Mouse (Mus musculus): ENCODE measurements around the gene Rbfox1. TPM values are rescaled to one million over a fixed set of nuclear protein-coding genes. Genes with fewer than 3 reads are reported as not detected.

The Rbfox1 gene
- polyA plus RNA-seq, 1 experiment from 2014 or later, result 0.71 TPM

DNA sequence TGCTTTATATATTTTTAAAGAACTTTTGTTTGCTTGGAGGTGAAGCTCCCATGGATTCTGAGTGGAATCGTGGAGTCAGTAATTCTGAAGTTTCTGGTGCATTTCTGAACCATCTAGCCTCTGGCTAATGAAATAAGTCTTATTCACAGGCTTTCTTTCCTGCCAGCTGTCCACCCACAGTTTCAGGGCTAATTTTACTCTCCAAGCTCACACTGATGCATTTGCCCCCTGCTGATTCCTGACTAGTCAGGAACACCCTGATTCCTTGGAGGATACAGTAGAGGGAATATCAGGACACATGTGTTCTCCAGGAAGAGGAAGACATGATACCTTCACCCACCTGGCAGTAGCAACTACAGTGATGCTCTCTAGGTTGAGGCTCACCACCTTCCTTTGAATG, 763.6 kb downstream of the Rbfox1 start:
- no peaks in the 10 kb centered on the region for H3K9me3 ChIP-seq
- no peak overlapping the region for H3K4me3 ChIP-seq
- DNase-seq (ENCODE audit: extremely low spot score, low spot score), result no peak
- no peaks in the 10 kb centered on the region for H3K4me1 ChIP-seq
- H3K27ac ChIP-seq, result no peak overlapping the region
- WGBS, result 79% methylated on average over 1 of the region's 1 CpGs
- no peaks in the 10 kb centered on the region for H3K36me3 ChIP-seq (replicated peaks)
- H3K27me3 ChIP-seq (ENCODE audit: poor library complexity, severe bottlenecking), result no peaks in the 10 kb centered on the region

DNA sequence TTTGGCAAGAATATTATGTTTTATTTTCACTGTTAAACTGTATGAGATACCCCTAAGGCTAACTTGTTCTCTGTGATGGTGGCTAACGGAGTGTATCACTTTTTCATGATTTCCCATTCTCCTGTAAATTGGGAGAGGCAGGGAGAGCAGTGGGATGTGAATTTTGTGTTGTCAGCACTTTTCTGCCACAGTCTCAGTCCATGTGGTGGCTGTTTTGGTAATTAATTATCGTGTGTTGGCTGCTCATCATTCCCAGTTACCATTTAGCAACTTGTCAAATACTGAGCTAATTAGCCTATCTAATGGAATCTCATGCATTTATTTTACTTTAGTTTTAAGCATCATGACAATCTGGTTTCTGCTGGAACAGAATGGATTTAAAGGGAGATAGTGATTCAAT, 773.4 kb downstream of the Rbfox1 start:
- Histone ChIP-seq H3K4me1 (no peaks in the 10 kb centered on the region), H3K9me3 (peaks cover 13% of the 10 kb centered on the region; the same call in 1 of the 2 replicates), H3K27me3 (ENCODE audit: poor library complexity, severe bottlenecking) (no peaks in the 10 kb centered on the region), H3K27ac (no peak overlapping the region), H3K36me3 (replicated peaks) (no peaks in the 10 kb centered on the region), H3K4me3 (no peak overlapping the region)
- WGBS, result 86% methylated on average over 2 of the region's 2 CpGs
- DNase-seq (ENCODE audit: extremely low spot score, low spot score), result no peak

DNA sequence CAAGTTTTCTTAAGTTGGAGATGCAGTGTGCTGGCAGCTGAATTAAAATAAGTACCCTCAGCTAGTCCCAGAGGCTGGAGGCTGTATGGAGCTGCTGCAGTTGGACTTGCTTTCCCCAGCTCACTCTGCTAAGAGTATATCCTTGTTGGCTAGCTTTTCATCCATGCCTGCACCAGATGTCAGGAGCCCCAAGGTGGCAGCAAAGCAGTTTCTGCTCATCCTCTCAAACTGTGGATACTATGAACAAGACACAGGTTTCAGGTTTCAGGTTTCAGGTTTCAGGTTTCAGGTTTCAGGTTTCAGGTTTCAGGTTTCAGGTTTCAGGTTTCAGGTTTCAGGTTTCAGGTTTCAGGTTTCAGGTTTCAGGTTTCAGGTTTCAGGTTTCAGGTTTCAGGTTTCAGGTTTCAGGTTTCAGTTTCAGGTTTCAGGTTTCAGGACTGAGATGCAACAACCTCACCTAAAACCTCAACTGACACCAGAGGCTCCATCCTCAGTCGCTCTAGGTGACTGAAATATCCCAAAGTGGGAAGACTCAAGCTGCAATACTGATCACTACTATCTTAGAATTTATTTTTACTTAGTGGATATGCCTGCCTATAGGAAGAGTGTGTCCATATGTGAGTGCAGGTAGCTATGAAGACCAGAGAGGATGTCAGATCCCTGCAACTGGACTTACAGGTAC, 801.1 kb downstream of the Rbfox1 start:
- Histone ChIP-seq H3K27me3 (ENCODE audit: poor library complexity, severe bottlenecking) (no peaks in the 10 kb centered on the region), H3K36me3 (replicated peaks) (no peaks in the 10 kb centered on the region), H3K27ac (no peak overlapping the region), H3K4me3 (no peak overlapping the region), H3K4me1 (no peaks in the 10 kb centered on the region), H3K9me3 (no peaks in the 10 kb centered on the region)
- 82% methylated on average over 1 of the region's 1 CpGs for WGBS
- DNase-seq (ENCODE audit: extremely low spot score, low spot score), result no peak

DNA sequence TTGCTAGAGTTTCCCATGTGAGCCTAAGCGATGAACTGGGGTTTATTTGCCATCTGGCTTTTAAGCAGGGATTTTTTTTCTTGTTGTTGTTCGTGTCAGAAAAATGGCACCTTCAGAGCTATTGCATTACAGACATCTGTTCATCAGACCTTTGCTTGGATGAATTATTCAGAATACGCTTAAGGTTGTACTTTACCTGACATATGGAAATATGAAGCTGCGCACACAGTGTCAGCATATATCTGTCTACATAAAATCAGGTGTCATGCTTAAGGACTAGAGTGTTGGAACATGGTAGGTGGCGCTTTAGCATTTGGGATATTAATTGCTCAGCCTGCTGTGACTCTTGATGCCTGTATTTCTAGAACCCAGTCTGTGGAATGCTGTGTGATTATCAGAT, 819.7 kb downstream of the Rbfox1 start:
- H3K9me3 ChIP-seq, result no peaks in the 10 kb centered on the region

DNA sequence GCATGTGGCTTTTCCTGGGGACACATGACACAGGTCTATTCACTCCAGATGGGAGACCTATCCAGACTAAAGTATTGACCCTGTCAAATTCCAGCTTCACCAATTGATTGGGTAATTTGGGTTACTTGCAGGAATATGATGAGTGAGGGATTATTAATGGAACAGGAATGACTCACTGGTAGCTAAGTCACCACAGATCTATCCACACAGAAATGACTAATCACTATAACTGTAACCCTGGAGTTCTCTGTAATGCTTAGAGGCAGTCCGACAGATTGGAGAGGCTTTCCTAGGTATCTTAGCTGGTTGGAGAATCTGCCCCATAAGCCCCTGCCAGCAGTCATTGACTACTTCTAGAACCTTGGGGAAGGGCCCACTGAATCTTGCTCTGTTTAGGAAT, 827.2 kb downstream of the Rbfox1 start:
- 94% methylated on average over 1 of the region's 1 CpGs for WGBS
- H3K27ac ChIP-seq, result no peak overlapping the region
- H3K36me3 ChIP-seq (replicated peaks), result no peaks in the 10 kb centered on the region
- no peaks in the 10 kb centered on the region for H3K4me1 ChIP-seq
- no peak for DNase-seq (ENCODE audit: extremely low spot score, low spot score)
- H3K4me3 ChIP-seq, result no peak overlapping the region
- H3K27me3 ChIP-seq (ENCODE audit: poor library complexity, severe bottlenecking), result no peaks in the 10 kb centered on the region
- no peaks in the 10 kb centered on the region for H3K9me3 ChIP-seq

More for the DNA sequence above, 819.7 kb downstream of the Rbfox1 start:
- Histone ChIP-seq H3K27ac (no peak overlapping the region), H3K4me3 (no peak overlapping the region), H3K27me3 (ENCODE audit: poor library complexity, severe bottlenecking) (no peaks in the 10 kb centered on the region), H3K36me3 (replicated peaks) (no peaks in the 10 kb centered on the region), H3K4me1 (no peaks in the 10 kb centered on the region)
- WGBS, result 93% methylated on average over 5 of the region's 5 CpGs
- no peak for DNase-seq (ENCODE audit: extremely low spot score, low spot score)

DNA sequence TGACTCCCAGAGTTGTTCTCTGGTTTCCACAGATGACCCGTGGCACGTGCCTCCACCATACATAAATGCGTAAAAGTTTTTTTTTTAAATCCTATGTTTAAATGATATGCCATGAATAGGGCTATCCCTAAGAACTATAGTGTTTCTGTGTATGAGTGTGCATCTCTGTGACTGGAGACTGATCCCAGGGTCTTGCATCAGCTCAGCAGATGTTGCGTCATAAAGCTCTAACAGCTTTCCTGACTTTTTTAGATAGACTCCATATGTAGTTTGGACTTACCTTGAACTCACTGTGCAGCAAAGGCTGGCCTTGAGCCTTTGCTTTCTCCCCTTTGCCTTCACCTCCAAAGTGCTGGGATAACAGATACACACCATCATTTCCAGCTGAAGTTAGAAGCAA, 830.1 kb downstream of the Rbfox1 start:
- Histone ChIP-seq H3K4me3 (no peak overlapping the region), H3K4me1 (no peaks in the 10 kb centered on the region), H3K9me3 (no peaks in the 10 kb centered on the region), H3K27ac (no peak overlapping the region), H3K27me3 (ENCODE audit: poor library complexity, severe bottlenecking) (no peaks in the 10 kb centered on the region), H3K36me3 (replicated peaks) (no peaks in the 10 kb centered on the region)
- WGBS, result 96% methylated on average over 4 of the region's 4 CpGs
- DNase-seq (ENCODE audit: extremely low spot score, low spot score), result no peak

DNA sequence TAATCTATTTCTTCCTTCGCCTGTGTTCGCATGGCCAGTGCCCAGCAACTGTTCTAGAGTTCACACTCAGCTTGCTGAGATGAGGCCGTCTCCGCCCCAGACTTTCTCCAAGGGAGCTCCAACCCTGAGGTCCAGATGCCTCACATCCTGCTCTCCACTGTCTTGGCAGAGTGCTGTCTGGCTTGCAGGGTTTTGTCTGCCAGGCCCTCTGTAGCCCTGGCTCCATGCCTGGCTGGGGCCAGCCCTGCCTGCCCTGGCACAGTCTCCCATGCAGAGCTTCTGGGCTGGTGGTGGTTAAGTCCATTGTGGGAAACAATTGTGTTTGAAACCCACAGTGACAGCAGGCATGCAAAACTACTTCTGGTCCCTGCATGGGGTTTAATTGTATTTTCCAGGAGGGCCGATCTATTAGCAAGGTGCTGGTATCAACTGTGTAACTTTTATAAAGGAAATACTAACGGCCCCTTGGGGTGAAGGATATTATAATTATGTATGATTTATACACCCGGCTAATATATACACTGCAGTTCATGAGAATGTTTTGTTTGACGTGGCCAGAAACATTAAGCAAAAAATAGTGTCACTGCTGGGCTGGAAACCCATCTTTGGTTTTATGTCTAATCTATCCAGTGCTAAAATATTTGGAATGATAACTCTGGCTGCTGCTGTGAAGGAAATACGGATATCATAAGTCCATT, 831.2 kb downstream of the Rbfox1 start:
- H3K4me3 ChIP-seq, result no peak overlapping the region
- WGBS, result 87% methylated on average over 9 of the region's 9 CpGs

DNA sequence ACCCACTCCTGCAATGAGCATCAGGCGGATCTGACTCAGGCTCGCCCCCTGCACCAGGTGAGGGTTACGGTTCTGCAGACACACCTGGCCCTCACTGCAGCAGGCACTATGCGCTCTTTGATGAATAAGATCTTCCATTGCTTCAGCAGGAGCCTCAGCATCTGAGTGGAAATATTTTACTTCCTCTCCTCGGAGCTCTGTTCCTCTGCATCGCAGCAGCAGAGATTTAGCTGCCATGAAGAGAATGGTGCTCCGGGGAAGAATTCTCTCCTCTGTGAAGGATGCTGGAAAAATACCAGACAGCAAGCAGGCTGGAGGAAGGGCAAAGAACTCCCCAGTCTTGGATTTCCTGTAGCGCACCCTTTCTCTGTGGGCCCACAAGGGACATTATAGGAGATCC, 833.9 kb downstream of the Rbfox1 start:
- H3K9me3 ChIP-seq, result no peaks in the 10 kb centered on the region
- H3K4me1 ChIP-seq, result no peaks in the 10 kb centered on the region
- no peak overlapping the region for H3K27ac ChIP-seq
- WGBS, result 79% methylated on average over 8 of the region's 8 CpGs
- H3K4me3 ChIP-seq, result no peak overlapping the region
- no peaks in the 10 kb centered on the region for H3K27me3 ChIP-seq (ENCODE audit: poor library complexity, severe bottlenecking)
- no peak for DNase-seq (ENCODE audit: extremely low spot score, low spot score)
- H3K36me3 ChIP-seq (replicated peaks), result no peaks in the 10 kb centered on the region

More for the DNA sequence above, 831.2 kb downstream of the Rbfox1 start:
- no peaks in the 10 kb centered on the region for H3K36me3 ChIP-seq (replicated peaks)
- no peaks in the 10 kb centered on the region for H3K9me3 ChIP-seq
- no peaks in the 10 kb centered on the region for H3K4me1 ChIP-seq
- no peak overlapping the region for H3K27ac ChIP-seq
- DNase-seq (ENCODE audit: extremely low spot score, low spot score), result no peak
- no peaks in the 10 kb centered on the region for H3K27me3 ChIP-seq (ENCODE audit: poor library complexity, severe bottlenecking)

DNA sequence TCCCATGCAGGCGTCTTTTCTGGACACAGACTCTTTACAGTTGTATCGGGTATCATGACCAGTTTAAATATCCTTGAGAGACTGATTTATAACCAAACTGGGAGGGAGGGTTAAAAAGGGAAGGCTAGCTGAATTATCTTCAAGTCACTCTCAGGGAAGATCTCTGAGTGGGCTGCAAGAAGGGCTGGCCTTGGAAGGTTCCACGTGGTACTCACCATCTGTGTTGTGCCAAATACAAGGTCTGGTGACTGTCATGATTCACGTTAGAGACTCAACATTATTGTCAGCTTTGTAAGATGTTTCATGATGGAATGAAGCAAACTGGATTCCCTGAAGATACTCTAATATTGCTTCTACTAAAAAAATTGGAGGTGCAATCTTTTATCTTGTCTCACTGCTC, 847.5 kb downstream of the Rbfox1 start:
- H3K27ac ChIP-seq, result no peak overlapping the region
- no peak for DNase-seq (ENCODE audit: extremely low spot score, low spot score)
- no peaks in the 10 kb centered on the region for H3K9me3 ChIP-seq
- H3K4me3 ChIP-seq, result no peak overlapping the region
- H3K27me3 ChIP-seq (ENCODE audit: poor library complexity, severe bottlenecking), result no peaks in the 10 kb centered on the region
- whole genome bisulfite sequencing, result 85% methylated on average over 4 of the region's 4 CpGs
- H3K4me1 ChIP-seq, result no peaks in the 10 kb centered on the region
- no peaks in the 10 kb centered on the region for H3K36me3 ChIP-seq (replicated peaks)

DNA sequence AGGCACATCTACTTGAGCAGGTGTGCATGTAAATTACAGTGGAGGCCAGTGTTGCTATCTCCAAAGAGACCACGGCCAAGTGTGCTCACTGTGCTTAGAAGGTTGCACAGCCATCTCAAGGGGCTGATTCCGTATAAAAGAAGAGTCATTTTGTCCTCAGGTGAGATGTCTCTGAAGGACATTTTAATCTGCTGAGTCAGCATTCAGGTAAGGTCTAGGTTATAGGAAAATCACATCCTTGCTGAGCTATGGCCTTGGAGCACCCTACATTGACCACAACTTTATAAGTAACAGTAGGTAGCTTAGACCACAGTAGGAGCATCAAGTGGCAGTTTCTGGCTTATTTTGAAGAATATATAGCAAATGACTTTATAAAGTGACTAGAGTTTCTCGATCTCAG, 848.3 kb downstream of the Rbfox1 start:
- no peaks in the 10 kb centered on the region for H3K9me3 ChIP-seq
- no peaks in the 10 kb centered on the region for H3K36me3 ChIP-seq (replicated peaks)
- WGBS, result 92% methylated on average over 3 of the region's 3 CpGs
- H3K4me1 ChIP-seq, result no peaks in the 10 kb centered on the region
- DNase-seq (ENCODE audit: extremely low spot score, low spot score), result no peak
- no peaks in the 10 kb centered on the region for H3K27me3 ChIP-seq (ENCODE audit: poor library complexity, severe bottlenecking)
- no peak overlapping the region for H3K27ac ChIP-seq
- H3K4me3 ChIP-seq, result no peak overlapping the region

DNA sequence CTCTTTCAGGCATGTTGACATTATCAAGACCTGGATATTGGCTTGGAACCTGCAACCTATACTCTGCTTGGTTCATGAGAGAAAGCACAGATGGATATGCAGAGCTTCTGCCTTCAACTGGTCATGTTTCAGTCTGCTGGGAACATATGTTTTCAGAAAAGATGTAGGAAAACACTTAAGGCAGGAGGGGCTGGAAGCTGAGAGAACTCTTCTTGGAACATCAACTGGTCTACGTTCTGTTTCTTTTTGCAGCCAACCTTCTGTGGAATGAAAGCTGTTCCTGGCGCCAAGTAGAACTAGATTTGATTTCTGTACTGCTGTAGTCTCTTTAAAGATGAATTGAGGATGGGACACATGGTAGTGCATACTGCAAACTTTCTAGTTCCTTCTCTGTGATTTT, 851.4 kb downstream of the Rbfox1 start:
- 85% methylated on average over 2 of the region's 2 CpGs for WGBS
- no peak for DNase-seq (ENCODE audit: extremely low spot score, low spot score)
- H3K27ac ChIP-seq, result no peak overlapping the region

DNA sequence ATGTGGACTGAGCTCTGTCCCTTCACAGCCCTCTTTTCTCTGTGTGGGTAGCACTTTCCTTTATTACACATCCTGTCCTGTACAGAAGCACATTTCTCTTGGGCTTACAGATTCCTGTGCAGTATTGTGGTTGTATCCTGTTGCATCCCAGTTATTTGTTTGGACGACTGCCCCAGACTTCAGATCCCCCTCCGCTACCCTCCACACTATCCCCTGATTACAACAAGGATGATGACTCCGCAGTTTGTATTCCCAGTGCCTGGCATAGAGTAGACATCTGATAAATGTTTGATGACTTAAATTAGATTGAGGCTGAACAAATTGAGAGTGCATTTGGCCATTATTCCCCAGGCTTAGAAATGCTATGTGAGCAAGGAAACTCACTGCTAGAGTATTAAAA, 851.8 kb downstream of the Rbfox1 start:
- 80% methylated on average over 3 of the region's 3 CpGs for WGBS
- no peaks in the 10 kb centered on the region for H3K9me3 ChIP-seq

More for the DNA sequence above, 851.4 kb downstream of the Rbfox1 start:
- Histone ChIP-seq H3K9me3 (no peaks in the 10 kb centered on the region), H3K27me3 (ENCODE audit: poor library complexity, severe bottlenecking) (no peaks in the 10 kb centered on the region), H3K36me3 (replicated peaks) (no peaks in the 10 kb centered on the region), H3K4me3 (no peak overlapping the region), H3K4me1 (no peaks in the 10 kb centered on the region)

DNA sequence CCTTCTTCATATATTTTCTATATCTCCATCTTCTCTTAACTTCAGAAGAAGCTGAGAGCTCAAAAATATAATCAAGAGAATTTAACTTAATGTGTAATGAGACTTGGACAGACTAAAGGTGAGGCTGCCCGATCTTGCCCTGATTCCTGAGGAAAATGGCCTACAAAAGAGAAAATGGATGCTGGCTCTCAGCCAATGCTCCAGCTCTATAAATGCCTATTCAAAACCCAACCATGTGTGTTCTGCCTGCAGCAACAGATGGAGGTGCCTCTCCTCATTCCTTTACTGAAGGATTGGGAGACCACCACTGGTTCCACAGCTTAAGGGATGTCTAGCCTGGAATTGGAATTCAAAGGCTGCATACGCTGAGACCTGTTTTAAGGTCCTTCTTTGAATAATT, 861.0 kb downstream of the Rbfox1 start:
- Histone ChIP-seq H3K36me3 (replicated peaks) (no peaks in the 10 kb centered on the region), H3K27ac (no peak overlapping the region), H3K4me1 (0 out of 2 replicates have a peak, but pooled peaks cover 2% of the 10 kb centered on the region), H3K4me3 (no peak overlapping the region), H3K27me3 (ENCODE audit: poor library complexity, severe bottlenecking) (no peaks in the 10 kb centered on the region), H3K9me3 (no peaks in the 10 kb centered on the region)
- WGBS, result 88% methylated on average over 2 of the region's 2 CpGs
- no peak for DNase-seq (ENCODE audit: extremely low spot score, low spot score)

More for the DNA sequence above, 851.8 kb downstream of the Rbfox1 start:
- H3K4me3 ChIP-seq, result no peak overlapping the region
- no peaks in the 10 kb centered on the region for H3K36me3 ChIP-seq (replicated peaks)
- H3K4me1 ChIP-seq, result no peaks in the 10 kb centered on the region
- no peaks in the 10 kb centered on the region for H3K27me3 ChIP-seq (ENCODE audit: poor library complexity, severe bottlenecking)
- DNase-seq (ENCODE audit: extremely low spot score, low spot score), result no peak
- H3K27ac ChIP-seq, result no peak overlapping the region

Measured in forebrain, embryonic 10.5 days (tissue).